ENCODE assay signal across 10 mouse cellular contexts in the genomic region with DNA sequence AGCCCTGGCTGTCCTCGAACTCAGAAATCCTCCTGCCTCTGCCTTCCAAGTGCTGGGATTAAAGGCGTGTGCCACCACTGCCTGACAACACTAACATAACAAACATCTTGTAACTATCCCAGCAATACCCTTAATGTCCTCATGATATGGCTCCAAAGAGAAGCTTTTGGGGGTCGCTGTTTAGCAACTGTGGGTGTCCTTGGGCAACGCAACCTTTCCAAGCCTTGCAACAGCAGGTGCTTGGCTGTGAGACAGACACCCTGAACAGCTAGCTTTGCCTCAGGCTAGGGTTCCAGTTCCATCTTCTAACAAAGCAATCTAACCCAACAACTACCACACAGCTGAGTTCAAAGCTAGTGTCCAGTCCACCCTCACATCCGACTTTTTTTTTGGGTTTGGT. TPM values are rescaled to one million over a fixed set of nuclear protein-coding genes. Genes with fewer than 3 reads are reported as not detected.
DNase-seq lines count a peak whose midpoint lies in the region; ATAC-seq and TF ChIP-seq lines count a peak whose summit lies in the region.
"Had no signal": no experiment of that assay in that cellular context is flagged by ENCODE, and none has a peak within 500 bp of the region (broad histone marks: within the 10 kb centered on the region; RNA-seq: fewer than 3 reads in every experiment).

No protein-coding gene starts in this region.

- intact Hi-C loops in gastrocnemius, adult 2 months (cut with DNase I): loop anchor here (10.0 kb wide), 1 partner anchor 359 kb away; a partner anchor contains a TSS
- intact Hi-C loops in gastrocnemius, postnatal 14 days (cut with DNase I; ENCODE audit: low total_unique reads): no loop called here

- H3K27ac ChIP-seq in gastrocnemius, adult 2 months: peak overlapping the region; percentile 88; the same call in 1 of the 2 replicates
- peak overlapping the region; percentile 50 for H3K27ac ChIP-seq in CH12.LX (ENCODE audit: insufficient read depth, low read depth)
- H3K27ac ChIP-seq in forebrain, embryonic 16.5 days (ENCODE audit: low read length): no peak overlapping the region
- H3K27ac ChIP-seq in liver, embryonic 16.5 days (ENCODE audit: low read length): peak overlapping the region; percentile 27; the same call in 1 of the 2 replicates

- 75% methylated on average over 5 of the region's 5 CpGs for WGBS in forebrain, embryonic 16.5 days
- 28% methylated on average over 5 of the region's 5 CpGs for WGBS in liver, embryonic 16.5 days (ENCODE audit: insufficient replicate concordance)

- H3K79me2 ChIP-seq in CH12.LX (replicated peaks; ENCODE audit: control insufficient read depth, extremely low read depth, insufficient read depth, poor library complexity, severe bottlenecking): peaks cover 47% of the 10 kb centered on the region

- peak overlapping the region; percentile 89 for H3K4me2 ChIP-seq in CH12.LX (ENCODE audit: insufficient read depth, low read depth, poor library complexity, severe bottlenecking)
- peak overlapping the region; percentile 83 for H3K4me2 ChIP-seq in forebrain, embryonic 16.5 days (ENCODE audit: low read length)
- peak overlapping the region; percentile 84 for H3K4me2 ChIP-seq in liver, embryonic 16.5 days (ENCODE audit: low read depth, low read length)

- no peak for ATAC-seq in forebrain, embryonic 16.5 days
- no peak for ATAC-seq in liver, embryonic 16.5 days (ENCODE audit: low read depth)

- dilution Hi-C loops in CH12.LX (cut with MboI; ENCODE audit: extremely low pct_ligation_motif_present, extremely low pct_unique_long_range_greater_than_20kb, low sequenced_read_pairs): no loop called here

- no peak for TF ChIP-seq EP300 in CH12.LX (IDR thresholded peaks at IDR 0.05; ENCODE audit: low read length)

- no peak for TF ChIP-seq CTCF in gastrocnemius, adult 2 months (IDR thresholded peaks at IDR 0.05)
- no peak for TF ChIP-seq CTCF in CH12.LX (conservative IDR thresholded peaks at IDR 0.05 in 1 of 2, IDR thresholded peaks at IDR 0.05 in 1 of 2; ENCODE audit: low read depth in 2 of 2, low read length in 2 of 2)

- H3K36me3 ChIP-seq in CH12.LX (replicated peaks in 1 of 2; ENCODE audit: control insufficient read depth in 1 of 2, insufficient read depth in 1 of 2, low read length in 1 of 2): peaks cover 43 to 53% of the 10 kb centered on the region in 2 experiments
- peaks cover 18% of the 10 kb centered on the region for H3K36me3 ChIP-seq in forebrain, embryonic 16.5 days (ENCODE audit: control insufficient read depth, insufficient read depth)
- H3K36me3 ChIP-seq in liver, embryonic 16.5 days (ENCODE audit: control insufficient read depth, insufficient read depth): peaks cover 20% of the 10 kb centered on the region

- H3K4me3 ChIP-seq in gastrocnemius, adult 2 months: peak overlapping the region; percentile 94
- peak overlapping the region; percentile 94 to 99 (median 97) for H3K4me3 ChIP-seq in CH12.LX (replicated peaks in 1 of 3; ENCODE audit: low read depth in 2 of 3, low read length in 2 of 3, poor library complexity in 1 of 3)
- H3K4me3 ChIP-seq in forebrain, embryonic 16.5 days (replicated peaks; ENCODE audit: low read length): peak overlapping the region; percentile 92
- H3K4me3 ChIP-seq in liver, embryonic 16.5 days (ENCODE audit: low read depth, low read length): peak overlapping the region; percentile 90

- peak overlapping the region; percentile 98 for H3K9ac ChIP-seq in CH12.LX (ENCODE audit: insufficient read depth, low read depth)
- no peak overlapping the region for H3K9ac ChIP-seq in forebrain, embryonic 16.5 days (replicated peaks; ENCODE audit: low read depth, low read length)
- H3K9ac ChIP-seq in liver, embryonic 16.5 days (ENCODE audit: low read depth, low read length): peak overlapping the region; percentile 72

- in situ Hi-C loops in CH12.LX (cut with MboI; ENCODE audit: low pct_ligation_motif_present, low pct_unique_long_range_greater_than_20kb, low sequenced_read_pairs): no loop called here

- DNase-seq in gastrocnemius, adult 2 months: no peak
- no peak for DNase-seq in gastrocnemius, postnatal 14 days
- no peak for DNase-seq in CH12.LX (ENCODE audit: extremely low read depth)
- no peak for DNase-seq in thymus, adult 18-20 months
- DNase-seq in layer of hippocampus, adult 8-10 months (ENCODE audit: low spot score in 2 of 2): no peak
- no peak for DNase-seq in thymus, postnatal 14 days
- DNase-seq: cerebellum, adult 2 months; kidney, postnatal 10 days had no signal

- no peak; the same call in 1 of the 2 replicates for TF ChIP-seq POLR2A in CH12.LX (IDR thresholded peaks at IDR 0.05; ENCODE audit: low read depth, low read length)

- no peaks in the 10 kb centered on the region for H3K9me3 ChIP-seq in CH12.LX (replicated peaks; ENCODE audit: low read length)
- H3K9me3 ChIP-seq in forebrain, embryonic 16.5 days (ENCODE audit: control insufficient read depth, low read length): no peaks in the 10 kb centered on the region
- H3K9me3 ChIP-seq in liver, embryonic 16.5 days (replicated peaks; ENCODE audit: control insufficient read depth, low read length): no peaks in the 10 kb centered on the region

- H3K27me3 ChIP-seq in CH12.LX (replicated peaks): no peaks in the 10 kb centered on the region
- H3K27me3 ChIP-seq in forebrain, embryonic 16.5 days (replicated peaks; ENCODE audit: control insufficient read depth, insufficient read depth, low read length): no peaks in the 10 kb centered on the region
- no peaks in the 10 kb centered on the region for H3K27me3 ChIP-seq in liver, embryonic 16.5 days (ENCODE audit: control insufficient read depth, insufficient read depth, low read depth, low read length)

- TF ChIP-seq RAD21 in CH12.LX (IDR thresholded peaks at IDR 0.05; ENCODE audit: low read depth, low read length): no peak

- H3K4me1 ChIP-seq in CH12.LX (ENCODE audit: control insufficient read depth in 1 of 2, insufficient read depth in 2 of 2): peaks cover 3 to 43% of the 10 kb centered on the region in 2 experiments
- peaks cover 33% of the 10 kb centered on the region for H3K4me1 ChIP-seq in forebrain, embryonic 16.5 days (replicated peaks; ENCODE audit: control insufficient read depth, insufficient read depth, low read length)
- peaks cover 42% of the 10 kb centered on the region for H3K4me1 ChIP-seq in liver, embryonic 16.5 days (ENCODE audit: control insufficient read depth, low read depth, low read length)

TF ChIP-seq in CH12.LX, 34 proteins besides CTCF, POLR2A, EP300 and RAD21:
- TF ChIP-seq ZMIZ1 (IDR thresholded peaks at IDR 0.05; ENCODE audit: low read depth, low read length) (no peak), ZNF384 (IDR thresholded peaks at IDR 0.05; ENCODE audit: low read depth, low read length) (no peak), MAFK (IDR thresholded peaks at IDR 0.05; ENCODE audit: insufficient replicate concordance, low read length) (no peak), CHD1 (IDR thresholded peaks at IDR 0.05; ENCODE audit: low read depth, low read length) (no peak), MYC (IDR thresholded peaks at IDR 0.05; ENCODE audit: low read depth, low read length) (no peak)

RNA-seq across cellular contexts. Expression of a gene that starts 1.6 kb away (rescaled TPM):
- total RNA-seq in gastrocnemius, adult 2 months (2021): 100 to 1,000 TPM; 109 to 118 TPM
- total RNA-seq in gastrocnemius, postnatal 14 days (2021): 10 to 100 TPM; 55.1 to 58.2 TPM
- 139 and 148 TPM in 2 replicates for total RNA-seq in CH12.LX (2012; rRNA removed)
- total RNA-seq in CH12.LX (2014; rRNA removed): 300 and 309 TPM in 2 replicates
- polyA plus RNA-seq in CH12.LX (2012; ENCODE audit: insufficient read length, low read depth): 212 and 219 TPM in 2 replicates
- polyA plus RNA-seq in forebrain, embryonic 16.5 days (2015; fragmentation: Nextera tagmentation; extraction: Ambion mirVana): 147 and 150 TPM in 2 replicates
- polyA plus RNA-seq in liver, embryonic 16.5 days (2015; fragmentation: Nextera tagmentation; extraction: Ambion mirVana): 45.8 and 48.6 TPM in 2 replicates
- 10 to 100 TPM; 83.2 to 99.9 (median 93.0) TPM for total RNA-seq in layer of hippocampus, adult 8-10 months (2022)

RNA-seq across cellular contexts. Expression of a gene that starts 1.9 kb away (rescaled TPM):
- total RNA-seq in gastrocnemius, adult 2 months (2021): 100 to 1,000 TPM; 264 to 300 TPM
- total RNA-seq in gastrocnemius, postnatal 14 days (2021): 100 to 1,000 TPM; 326 to 377 TPM
- 2,171 and 2,515 TPM in 2 replicates for total RNA-seq in CH12.LX (2012; rRNA removed)
- total RNA-seq in CH12.LX (2014; rRNA removed): 976 and 984 TPM in 2 replicates
- polyA plus RNA-seq in CH12.LX (2012; ENCODE audit: insufficient read length, low read depth): 649 and 718 TPM in 2 replicates
- 587 and 670 TPM in 2 replicates for polyA plus RNA-seq in forebrain, embryonic 16.5 days (2015; fragmentation: Nextera tagmentation; extraction: Ambion mirVana)
- polyA plus RNA-seq in liver, embryonic 16.5 days (2015; fragmentation: Nextera tagmentation; extraction: Ambion mirVana): 456 and 532 TPM in 2 replicates
- 100 to 1,000 TPM; 217 to 315 (median 252) TPM for total RNA-seq in layer of hippocampus, adult 8-10 months (2022)

RNA-seq across cellular contexts. Expression of a gene that starts 6.2 kb away (rescaled TPM):
- under 1 TPM in 1 of 2 experiments, not detected in 1; 0.08 TPM for total RNA-seq in gastrocnemius, adult 2 months (2021)
- under 1 TPM in 1 of 2 experiments, not detected in 1; 0.08 TPM for total RNA-seq in gastrocnemius, postnatal 14 days (2021)
- total RNA-seq in CH12.LX (2012; rRNA removed) (1.0 and 1.1 TPM in 2 replicates), CH12.LX (2014; rRNA removed) (0.19 and 0.28 TPM in 2 replicates)
- polyA plus RNA-seq in CH12.LX (2012; ENCODE audit: insufficient read length, low read depth): 0.40 and 0.63 TPM in 2 replicates
- 1.7 and 2.3 TPM in 2 replicates for polyA plus RNA-seq in forebrain, embryonic 16.5 days (2015; fragmentation: Nextera tagmentation; extraction: Ambion mirVana)
- 0.70 and 0.85 TPM in 2 replicates for polyA plus RNA-seq in liver, embryonic 16.5 days (2015; fragmentation: Nextera tagmentation; extraction: Ambion mirVana)
- total RNA-seq in layer of hippocampus, adult 8-10 months (2022): under 1 TPM; 0.45 to 0.83 (median 0.71) TPM
